Mouse (Mus musculus): Measurements from ENCODE around the gene Srsf2. TPM values are rescaled to one million over a fixed set of nuclear protein-coding genes. Genes with fewer than 3 reads are reported as not detected.
A peak's percentile ranks its signal among the peaks of the same experiment; 100 is the strongest.

The Srsf2 gene
- total and polyA plus RNA-seq, 2 experiments from 2014 or later: 253 to 454 TPM

DNA sequence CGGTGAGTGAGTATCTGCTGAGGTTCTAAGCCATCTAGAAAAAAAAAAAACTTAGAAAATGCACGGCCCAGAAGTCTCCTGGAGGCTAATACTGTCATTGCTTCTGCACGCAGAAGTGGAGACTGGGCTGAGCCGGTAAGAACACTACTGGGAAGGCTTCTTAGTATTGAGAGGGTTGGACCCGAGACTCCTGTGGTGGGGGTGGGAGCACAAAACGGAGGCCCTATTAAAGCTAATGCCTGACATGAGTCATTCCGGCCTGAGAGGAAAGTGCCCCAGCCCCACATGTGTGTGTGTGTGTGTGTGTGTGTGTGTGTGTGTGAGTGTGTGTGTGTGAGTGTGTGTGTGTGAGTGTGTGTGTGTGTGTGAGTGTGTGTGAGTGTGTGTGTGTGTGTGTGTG lies 45.8 kb downstream of the Srsf2 start:
- H3K4me3 ChIP-seq (ENCODE audit: low read length): no peak overlapping the region
- peaks cover 23% of the 10 kb centered on the region for H3K4me1 ChIP-seq (ENCODE audit: insufficient read depth, low read length)
- no peaks in the 10 kb centered on the region for H3K27me3 ChIP-seq (ENCODE audit: insufficient read depth, low read length)
- H3K4me2 ChIP-seq (ENCODE audit: low read depth, low read length): no peak overlapping the region
- H3K27ac ChIP-seq: no peak overlapping the region
- no peaks in the 10 kb centered on the region for H3K36me3 ChIP-seq (ENCODE audit: insufficient read depth, low read length)
- H3K9me3 ChIP-seq (ENCODE audit: low read length): no peaks in the 10 kb centered on the region
- TF ChIP-seq CTCF (IDR thresholded peaks at IDR 0.05; ENCODE audit: low read depth): 0 out of 2 replicates have a peak, but pooled peaks have one; percentile 11
- ATAC-seq: no peak
- no peak for DNase-seq (ENCODE audit: low spot score)
- WGBS: 49% methylated on average over 7 of the region's 7 CpGs
- H3K9ac ChIP-seq (replicated peaks; ENCODE audit: low read length): no peak overlapping the region

DNA sequence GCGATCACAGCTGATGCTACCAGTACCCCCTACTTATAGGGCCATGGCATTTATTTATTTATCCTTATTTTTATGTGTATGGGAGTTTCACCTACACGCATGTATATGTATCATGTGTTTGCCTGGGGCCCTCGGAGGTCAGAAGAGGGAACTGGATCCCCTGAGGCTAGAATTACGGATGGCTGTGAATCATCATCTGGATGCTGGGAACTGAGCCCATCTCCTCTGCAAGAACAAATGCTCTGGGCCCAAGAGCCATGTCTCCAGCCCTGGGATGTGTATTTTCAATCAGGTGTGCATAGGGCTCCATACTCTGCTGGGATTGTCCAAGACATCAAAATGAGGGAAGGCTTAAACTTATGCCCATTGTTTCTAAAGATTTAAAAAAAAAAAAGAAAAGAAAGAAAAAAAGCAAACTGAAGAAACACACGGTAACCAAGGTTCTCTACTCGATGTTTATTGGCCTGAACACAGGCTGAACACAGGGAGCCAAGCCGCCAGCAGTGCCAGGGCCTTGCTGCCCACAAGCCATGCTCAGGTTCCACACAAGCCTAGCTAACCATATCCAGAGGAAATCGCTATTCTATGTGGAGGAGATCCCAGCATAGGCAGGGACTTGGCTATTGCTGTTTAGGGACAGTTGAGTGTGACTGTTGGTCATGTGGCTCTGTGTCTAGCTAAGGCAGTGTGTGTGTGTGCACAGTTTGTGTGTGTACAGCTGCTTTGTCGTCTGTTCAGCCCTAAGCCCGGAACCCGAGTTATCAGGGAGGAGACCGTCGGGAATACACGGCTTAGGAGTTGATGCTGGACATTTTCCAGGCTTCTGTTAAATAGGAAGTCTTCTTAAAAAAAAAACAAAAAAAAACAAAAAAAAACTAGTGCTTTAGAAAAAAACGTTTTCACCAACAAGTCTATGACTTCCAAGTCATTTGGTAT lies 46.5 kb downstream of the Srsf2 start:
- H3K4me1 ChIP-seq (ENCODE audit: insufficient read depth, low read length): peaks cover 20% of the 10 kb centered on the region
- H3K4me3 ChIP-seq (ENCODE audit: low read length): no peak overlapping the region
- no peak for TF ChIP-seq CTCF (IDR thresholded peaks at IDR 0.05; ENCODE audit: low read depth)
- no peak overlapping the region; the same call in 1 of the 2 replicates for H3K27ac ChIP-seq
- 60% methylated on average over 15 of the region's 15 CpGs for WGBS
- no peaks in the 10 kb centered on the region for H3K9me3 ChIP-seq (ENCODE audit: low read length)
- H3K27me3 ChIP-seq (ENCODE audit: insufficient read depth, low read length): no peaks in the 10 kb centered on the region
- no peak overlapping the region for H3K9ac ChIP-seq (replicated peaks; ENCODE audit: low read length)
- ATAC-seq (no peak), DNase-seq (ENCODE audit: low spot score) (peak; percentile 43)
- no peaks in the 10 kb centered on the region for H3K36me3 ChIP-seq (ENCODE audit: insufficient read depth, low read length)
- no peak overlapping the region for H3K4me2 ChIP-seq (ENCODE audit: low read depth, low read length)

DNA sequence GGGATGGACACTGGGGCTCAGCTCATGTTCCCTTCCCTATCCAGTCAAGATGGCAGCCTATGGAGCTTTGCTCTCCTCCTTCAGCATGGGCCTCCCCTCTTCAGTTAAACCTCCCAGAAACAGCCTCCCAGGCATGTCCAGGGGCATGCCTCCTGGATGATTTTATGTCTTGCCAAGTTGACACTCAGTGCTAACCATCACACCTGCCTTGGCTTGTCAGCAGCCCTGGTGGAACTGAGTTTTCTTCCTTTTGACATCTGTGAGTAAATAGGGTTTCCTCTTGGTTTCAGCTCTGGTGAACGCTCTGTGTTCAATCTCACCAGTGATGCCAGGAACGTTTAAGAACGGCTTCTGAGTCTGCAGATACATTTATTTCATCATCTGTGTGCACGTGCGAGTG lies 50.2 kb downstream of the Srsf2 start:
- DNase-seq (ENCODE audit: low spot score) (no peak), ATAC-seq (no peak)
- Histone ChIP-seq H3K27ac (no peak overlapping the region), H3K4me3 (ENCODE audit: low read length) (no peak overlapping the region), H3K9ac (replicated peaks; ENCODE audit: low read length) (no peak overlapping the region), H3K36me3 (ENCODE audit: insufficient read depth, low read length) (no peaks in the 10 kb centered on the region), H3K4me1 (ENCODE audit: insufficient read depth, low read length) (peaks cover 4% of the 10 kb centered on the region; the same call in 1 of the 2 replicates), H3K27me3 (ENCODE audit: insufficient read depth, low read length) (no peaks in the 10 kb centered on the region), H3K4me2 (ENCODE audit: low read depth, low read length) (no peak overlapping the region), H3K9me3 (ENCODE audit: low read length) (no peaks in the 10 kb centered on the region)
- no peak for TF ChIP-seq CTCF (IDR thresholded peaks at IDR 0.05; ENCODE audit: low read depth)
- WGBS: 85% methylated on average over 5 of the region's 5 CpGs

DNA sequence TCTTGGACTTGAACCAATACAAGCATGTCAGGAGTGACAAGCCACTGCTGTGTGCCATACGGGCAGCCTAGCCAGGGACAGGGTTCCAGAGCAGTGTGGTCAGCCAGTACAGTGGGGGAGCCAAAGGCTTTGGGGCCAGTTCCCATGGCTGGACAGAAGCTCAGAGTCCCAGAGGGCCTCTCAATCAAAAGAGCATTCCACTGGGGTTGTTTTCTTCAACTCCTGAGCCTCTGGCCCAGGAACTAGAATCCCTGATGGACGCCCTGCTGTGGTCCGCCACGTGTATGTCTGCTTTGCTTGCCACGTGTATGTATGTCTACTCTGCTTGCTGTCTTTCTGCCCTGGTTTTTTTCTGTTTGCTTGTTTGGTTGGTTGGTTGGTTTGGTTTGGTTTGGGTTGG lies 51.8 kb downstream of the Srsf2 start:
- TF ChIP-seq CTCF (IDR thresholded peaks at IDR 0.05; ENCODE audit: low read depth): no peak
- 59% methylated on average over 5 of the region's 5 CpGs for WGBS
- Histone ChIP-seq H3K4me1 (ENCODE audit: insufficient read depth, low read length) (no peaks in the 10 kb centered on the region), H3K4me3 (ENCODE audit: low read length) (no peak overlapping the region), H3K9ac (replicated peaks; ENCODE audit: low read length) (no peak overlapping the region), H3K27me3 (ENCODE audit: insufficient read depth, low read length) (no peaks in the 10 kb centered on the region), H3K36me3 (ENCODE audit: insufficient read depth, low read length) (no peaks in the 10 kb centered on the region), H3K4me2 (ENCODE audit: low read depth, low read length) (no peak overlapping the region), H3K9me3 (ENCODE audit: low read length) (no peaks in the 10 kb centered on the region), H3K27ac (no peak overlapping the region)
- DNase-seq (ENCODE audit: low spot score) (no peak), ATAC-seq (no peak)

Other genes with a start within 250 kb of the Srsf2 start
- gene Rhbdf2, start 226.1 kb downstream of the Srsf2 start, total RNA-seq (2014; rRNA removed): 3.8 and 4.0 TPM in 2 replicates
- gene Rhbdf2, start 226.1 kb downstream of the Srsf2 start, polyA plus RNA-seq (2015; fragmentation: Nextera tagmentation; extraction: Ambion mirVana): 1.1 and 1.6 TPM in 2 replicates
- gene Prcd, start 199.6 kb downstream of the Srsf2 start, total RNA-seq (2014; rRNA removed): 1.2 and 1.3 TPM in 2 replicates
- gene Prcd, start 199.6 kb downstream of the Srsf2 start, polyA plus RNA-seq (2015; fragmentation: Nextera tagmentation; extraction: Ambion mirVana): 5.3 and 6.4 TPM in 2 replicates
- gene Cygb, start 198.8 kb downstream of the Srsf2 start, total RNA-seq (2014; rRNA removed): 48.4 and 54.7 TPM in 2 replicates
- 46.0 and 48.1 TPM in 2 replicates for gene Cygb, start 198.8 kb downstream of the Srsf2 start, polyA plus RNA-seq (2015; fragmentation: Nextera tagmentation; extraction: Ambion mirVana)
- not detected in 2 replicates for gene St6galnac1, start 77.6 kb downstream of the Srsf2 start, total RNA-seq (2014; rRNA removed)
- gene St6galnac1, start 77.6 kb downstream of the Srsf2 start, polyA plus RNA-seq (2015; fragmentation: Nextera tagmentation; extraction: Ambion mirVana): not detected in 2 replicates
- gene Mxra7, start 25.0 kb downstream of the Srsf2 start, total RNA-seq (2014; rRNA removed): 36.6 and 38.3 TPM in 2 replicates
- gene Mxra7, start 25.0 kb downstream of the Srsf2 start, polyA plus RNA-seq (2015; fragmentation: Nextera tagmentation; extraction: Ambion mirVana): 41.9 and 50.2 TPM in 2 replicates
- gene Mettl23, start 9.8 kb downstream of the Srsf2 start, total RNA-seq (2014; rRNA removed): 30.1 and 43.2 TPM in 2 replicates
- gene Mettl23, start 9.8 kb downstream of the Srsf2 start, polyA plus RNA-seq (2015; fragmentation: Nextera tagmentation; extraction: Ambion mirVana): 50.8 and 54.4 TPM in 2 replicates
- 31.9 and 37.5 TPM in 2 replicates for gene Jmjd6, start 9.6 kb downstream of the Srsf2 start, total RNA-seq (2014; rRNA removed)
- 48.1 and 48.6 TPM in 2 replicates for gene Jmjd6, start 9.6 kb downstream of the Srsf2 start, polyA plus RNA-seq (2015; fragmentation: Nextera tagmentation; extraction: Ambion mirVana)
- 38.7 and 45.6 TPM in 2 replicates for gene Mfsd11, start 654 bp downstream of the Srsf2 start, total RNA-seq (2014; rRNA removed)
- gene Mfsd11, start 654 bp downstream of the Srsf2 start, polyA plus RNA-seq (2015; fragmentation: Nextera tagmentation; extraction: Ambion mirVana): 56.8 and 62.8 TPM in 2 replicates
- 125 and 133 TPM in 2 replicates for gene Mgat5b, start 65.8 kb upstream of the Srsf2 start, total RNA-seq (2014; rRNA removed)
- 22.2 and 25.0 TPM in 2 replicates for gene Mgat5b, start 65.8 kb upstream of the Srsf2 start, polyA plus RNA-seq (2015; fragmentation: Nextera tagmentation; extraction: Ambion mirVana)